Mouse (Mus musculus): Measurements from ENCODE around the gene Inf2.

Inf2 gene

DNA sequence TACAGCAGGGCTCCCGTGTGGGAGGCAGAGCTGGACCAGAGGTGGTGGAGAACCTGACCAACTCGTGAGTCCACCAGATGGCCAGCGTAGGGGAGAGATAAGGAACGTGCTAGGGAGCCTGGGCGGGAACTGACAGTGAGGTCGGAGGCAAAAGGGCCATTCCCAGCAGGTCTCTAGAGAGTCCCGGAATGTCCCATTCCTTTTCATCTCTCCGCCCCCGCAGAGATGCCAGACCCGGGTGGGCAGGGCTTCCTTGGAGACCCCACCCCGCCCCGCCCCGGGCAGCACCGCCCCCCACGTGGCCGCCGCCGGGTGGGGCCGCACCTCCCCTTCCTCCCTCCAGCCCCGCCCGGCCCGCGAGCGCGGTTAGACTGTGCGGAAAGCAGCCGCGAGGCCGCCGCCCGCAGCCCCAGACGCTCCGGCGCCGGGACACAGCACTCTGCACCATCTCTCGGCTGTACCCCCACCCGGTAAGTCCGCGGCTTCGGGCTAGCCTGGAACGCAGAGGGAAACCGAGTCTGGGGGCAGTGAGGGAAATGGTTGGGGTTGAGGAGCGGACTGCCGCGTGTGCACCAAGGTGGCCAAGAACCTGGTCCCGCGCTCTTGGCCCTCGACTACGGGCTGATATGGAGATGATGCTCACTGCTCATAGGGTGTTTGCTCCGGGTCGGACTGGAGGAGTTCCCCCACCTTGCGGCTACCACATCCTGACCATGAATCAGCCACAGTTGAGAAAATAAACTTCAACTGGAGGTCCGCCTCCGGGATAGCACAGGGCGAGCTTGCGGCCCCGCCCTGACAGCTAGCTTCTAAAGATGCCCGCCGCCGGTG lies at the start of gene Inf2:
Gene Inf2 (plus strand): TSS at position 359 of the 831 bp plus-strand sequence.
- peak; percentile 91 for DNase-seq

DNA sequence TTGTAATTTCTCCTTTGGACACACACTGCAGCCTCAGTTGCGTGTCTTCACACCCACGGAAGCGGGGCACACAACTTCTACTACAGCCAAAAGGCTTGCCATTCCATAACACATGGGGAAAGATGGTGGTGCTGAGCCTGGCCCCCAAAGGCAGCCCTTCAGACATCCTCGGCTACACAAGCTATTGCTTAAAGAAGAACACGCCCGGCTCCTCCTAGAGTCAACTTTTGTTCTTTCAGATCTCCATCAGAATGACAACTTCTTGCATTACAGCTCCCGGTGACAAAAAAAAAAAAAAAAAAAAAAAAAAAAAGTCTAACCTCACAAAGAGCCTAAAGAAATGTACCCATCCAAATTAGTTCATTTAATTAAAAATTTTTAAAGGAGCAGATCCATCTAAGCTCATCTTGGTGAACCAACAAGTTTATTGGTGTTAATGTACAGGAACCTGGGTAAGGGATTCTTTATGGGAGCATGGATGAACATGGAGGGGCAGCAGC lies 49.1 kb upstream of the Inf2 start:
- DNase-seq: no peak

DNA sequence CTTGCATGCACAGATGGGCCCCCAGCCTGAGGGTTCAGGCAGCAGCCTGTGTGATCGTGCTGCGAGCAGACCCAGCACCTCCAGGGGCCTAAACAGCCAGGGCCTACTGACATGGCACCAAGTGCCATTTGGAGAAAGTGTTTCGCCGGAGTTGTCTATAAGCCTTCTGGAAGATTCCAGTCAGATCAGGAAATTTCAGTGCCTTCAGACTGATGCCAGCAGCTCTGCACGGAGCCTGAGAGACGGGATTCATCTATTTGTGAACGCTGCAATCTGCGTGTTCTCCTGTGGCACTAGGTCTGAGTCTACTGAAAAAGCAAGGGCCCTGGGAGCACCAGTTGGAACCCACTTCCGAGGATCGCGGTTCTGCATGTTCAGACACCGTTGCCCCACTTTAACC lies 48.3 kb upstream of the Inf2 start:
- DNase-seq: no peak

DNA sequence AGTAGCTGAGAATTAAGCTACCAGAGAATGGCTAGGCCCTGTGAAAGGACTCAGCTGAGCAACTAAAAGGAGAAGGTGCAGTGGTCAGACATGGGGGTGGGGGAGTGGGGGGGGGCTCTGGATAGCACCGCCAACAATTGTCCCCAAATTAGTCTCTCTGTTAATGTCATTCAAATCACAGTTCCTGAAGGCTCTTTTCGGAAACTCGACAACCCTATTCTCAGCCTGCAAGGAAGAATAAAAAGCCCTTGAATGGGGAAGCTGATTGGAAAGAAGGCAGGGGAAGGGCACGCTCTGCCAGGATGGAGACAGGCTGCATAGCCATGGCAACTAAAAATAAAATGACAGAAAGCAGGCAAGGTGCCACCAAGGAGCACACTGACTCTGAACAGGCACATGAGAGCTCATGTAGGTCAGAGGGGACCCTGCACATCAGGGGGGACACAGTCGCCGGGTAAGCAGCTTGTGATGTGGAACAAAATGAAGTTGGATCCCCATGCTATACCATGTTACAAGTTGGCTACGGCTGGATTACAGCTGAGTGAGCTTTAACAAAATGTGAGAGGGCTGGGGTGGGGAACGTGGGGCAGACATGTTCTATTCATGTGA lies 47.0 kb upstream of the Inf2 start:
- DNase-seq: no peak

DNA sequence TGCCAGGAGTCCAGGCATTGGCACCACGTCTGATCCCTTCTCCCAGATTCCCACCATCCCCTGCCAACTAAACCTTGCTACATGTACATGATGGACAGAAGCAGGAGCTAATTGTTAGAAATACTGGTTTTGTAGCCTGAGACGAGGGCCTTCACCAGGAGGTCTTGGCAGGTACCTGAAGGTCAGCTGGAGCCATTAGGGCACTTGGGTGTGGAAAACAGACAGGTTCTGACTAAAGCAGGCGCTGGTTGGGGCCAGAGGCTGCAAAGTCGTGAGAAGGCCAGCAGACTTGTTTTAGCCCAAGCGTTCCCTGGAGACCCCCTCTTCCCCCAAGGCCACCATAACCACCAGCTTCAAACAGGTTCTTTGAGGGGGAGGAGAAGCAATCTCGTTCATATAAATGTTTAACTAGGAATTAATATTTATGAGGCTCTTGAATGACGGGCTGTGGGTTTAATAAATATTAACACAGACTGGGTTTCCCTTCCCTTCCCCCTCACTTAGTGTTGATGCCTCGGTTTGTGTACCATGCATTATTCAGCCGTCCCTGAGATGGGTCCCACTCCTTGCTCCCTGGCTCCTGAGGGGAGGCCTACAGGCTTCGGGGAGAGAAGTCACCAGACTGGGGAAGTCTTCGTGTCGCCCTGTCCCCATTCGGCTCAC lies 46.2 kb upstream of the Inf2 start:
- DNase-seq: peak; percentile 25

DNA sequence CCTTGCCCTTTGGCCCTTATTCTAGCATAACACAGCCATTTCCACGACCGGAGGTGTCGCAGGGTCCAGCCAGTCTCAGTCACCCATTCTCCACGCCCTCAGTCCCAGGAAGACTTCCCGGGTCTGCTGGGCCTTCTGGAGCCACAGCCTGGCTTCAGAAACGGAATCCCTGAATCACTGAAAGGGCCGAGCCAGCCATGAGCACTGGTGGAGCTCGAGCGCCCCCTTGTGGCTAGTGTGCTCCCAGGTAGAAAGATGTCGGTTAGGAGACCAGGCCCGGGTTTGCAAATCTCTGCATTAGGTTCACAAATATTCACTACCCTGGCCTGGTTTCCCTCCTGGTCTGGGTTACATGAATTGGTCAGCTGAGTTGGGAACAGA lies 45.7 kb upstream of the Inf2 start:
- DNase-seq: peak; percentile 95

DNA sequence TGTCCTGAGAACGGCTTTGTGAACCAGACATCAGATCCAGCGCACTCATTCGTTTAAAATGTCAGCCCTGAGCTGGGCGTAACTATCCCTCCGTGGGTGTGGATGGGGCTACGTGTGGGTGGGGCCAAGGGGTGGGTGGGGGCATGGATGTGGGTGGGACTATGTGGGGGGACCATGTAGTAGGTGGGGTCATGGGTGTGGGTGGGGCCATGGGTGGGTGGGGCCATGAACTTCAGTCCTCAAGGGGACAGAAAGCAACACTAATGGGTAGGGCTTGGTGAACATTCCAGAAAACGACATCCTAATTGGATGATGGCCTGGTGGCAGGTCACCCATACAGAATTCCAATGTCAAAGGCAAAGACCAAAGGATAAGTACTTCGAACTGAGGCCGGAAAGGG lies 44.6 kb upstream of the Inf2 start:
- no peak for DNase-seq

DNA sequence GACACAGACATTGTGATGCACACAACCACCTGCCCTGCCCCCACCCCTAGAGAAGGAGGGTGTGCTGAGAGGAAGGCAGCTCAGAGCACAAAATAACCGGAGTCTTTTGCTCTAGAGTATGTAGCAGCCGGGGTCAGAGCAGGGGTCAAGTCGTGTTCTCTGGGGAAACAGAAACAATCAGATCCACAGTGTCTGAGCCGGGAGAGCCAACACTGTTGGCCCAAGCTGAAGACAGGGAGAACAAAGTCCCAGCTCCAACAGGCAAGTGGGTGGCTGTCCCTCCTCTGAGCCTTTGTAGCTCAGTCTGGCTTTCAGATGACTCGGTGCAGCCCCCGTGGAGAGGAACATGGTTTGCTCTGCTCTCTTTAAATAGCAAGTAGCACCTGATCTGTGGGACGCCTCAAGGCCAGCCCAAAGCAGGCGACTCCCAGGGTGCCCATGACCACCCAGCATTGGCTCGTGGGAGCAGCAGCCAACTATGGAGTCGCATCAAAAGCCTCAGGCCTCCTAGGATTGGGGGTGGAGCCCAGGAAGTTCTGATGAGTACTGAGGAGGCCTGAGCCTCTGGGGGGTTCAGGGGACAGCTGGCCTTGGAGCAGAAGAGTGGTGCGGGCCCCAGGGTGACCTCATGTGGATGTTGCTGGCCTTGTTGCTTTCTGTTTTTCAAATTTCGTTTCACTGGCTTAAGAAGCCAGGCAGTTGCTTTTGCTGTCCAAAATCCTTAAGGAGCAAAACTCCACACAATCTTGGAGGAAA lies 43.5 kb upstream of the Inf2 start:
- peak; percentile 49 for DNase-seq

DNA sequence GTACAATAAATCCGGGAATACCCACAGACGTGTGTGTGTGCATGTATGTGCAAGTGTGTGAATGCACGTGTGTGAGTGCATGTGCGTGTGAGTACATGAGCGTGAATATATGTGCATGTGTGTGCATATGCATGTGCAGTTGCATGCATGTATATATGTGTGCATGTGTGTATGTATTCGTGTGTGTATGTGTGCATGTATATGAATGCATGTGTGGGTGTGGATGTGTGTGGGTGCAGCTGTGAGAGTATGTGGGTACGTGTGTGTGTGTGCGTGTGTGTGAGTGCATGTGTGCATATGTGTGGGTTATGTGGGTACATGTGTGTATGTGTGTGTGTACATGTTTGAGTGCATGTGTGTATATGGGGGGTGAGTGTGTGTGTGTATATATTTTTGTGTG lies 42.5 kb upstream of the Inf2 start:
- no peak for DNase-seq

DNA sequence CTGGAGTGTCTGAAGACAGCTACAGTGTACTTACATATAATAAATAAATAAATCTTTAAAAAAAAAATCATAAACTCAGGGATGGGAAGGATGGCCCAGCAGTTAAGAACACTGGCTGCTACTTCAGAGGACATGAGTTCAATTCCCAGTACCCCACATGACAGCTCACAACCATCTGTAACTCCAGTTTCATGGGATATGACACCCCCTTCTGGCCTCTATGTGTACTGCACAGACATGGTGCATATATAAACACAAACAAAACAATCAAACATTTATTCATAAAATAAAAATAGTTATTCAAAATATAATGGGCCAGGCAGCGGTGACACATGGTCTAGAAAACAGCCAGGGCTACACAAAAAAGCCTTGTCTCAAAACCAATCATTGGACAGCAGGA lies 39.3 kb upstream of the Inf2 start:
- no peak for DNase-seq

DNA sequence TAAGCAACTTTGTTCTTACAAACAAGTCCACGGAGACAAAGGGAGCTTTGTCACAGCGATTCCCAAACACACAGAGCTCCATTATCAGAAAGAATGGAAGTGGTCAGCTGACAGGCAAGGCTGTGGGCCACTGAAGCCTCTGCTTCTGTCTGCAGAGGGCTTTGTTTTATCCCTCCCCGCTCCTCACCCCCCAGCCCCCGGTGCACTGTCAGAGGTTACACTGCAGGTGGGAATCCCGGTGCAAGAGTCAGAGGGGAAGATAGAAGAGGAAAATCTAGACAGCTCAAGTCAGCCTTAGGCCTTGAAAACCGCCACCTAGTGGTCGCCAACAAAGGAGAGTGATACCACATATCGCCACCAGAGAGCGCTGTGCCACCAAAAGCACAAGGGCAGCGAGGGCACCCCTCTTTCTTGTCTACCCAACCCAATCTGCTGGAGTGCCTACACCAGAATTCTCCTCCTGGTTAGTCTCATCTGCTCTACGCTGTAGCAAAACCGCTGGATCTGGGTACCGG lies 36.7 kb upstream of the Inf2 start:
- peak; percentile 87 for DNase-seq

DNA sequence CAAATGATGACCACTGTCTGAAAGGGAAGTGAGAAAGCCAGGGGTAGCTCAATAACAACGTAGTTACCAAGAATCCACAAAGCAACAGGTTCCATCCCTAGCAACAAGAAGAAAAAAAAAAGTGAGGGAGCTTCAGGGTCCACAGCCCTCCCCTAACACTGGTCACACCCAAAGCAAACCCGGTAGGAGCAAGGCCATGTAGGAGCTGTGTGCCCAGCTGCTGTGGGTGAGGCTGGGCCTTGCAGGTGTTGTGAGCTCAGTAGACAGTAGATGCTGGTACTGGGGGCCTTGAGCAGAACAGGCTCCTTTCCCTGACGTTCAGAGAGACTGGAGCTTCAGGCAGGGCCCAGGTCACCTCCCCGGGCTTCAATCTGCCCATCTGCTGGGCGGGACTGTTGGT lies 36.1 kb upstream of the Inf2 start:
- DNase-seq: no peak

DNA sequence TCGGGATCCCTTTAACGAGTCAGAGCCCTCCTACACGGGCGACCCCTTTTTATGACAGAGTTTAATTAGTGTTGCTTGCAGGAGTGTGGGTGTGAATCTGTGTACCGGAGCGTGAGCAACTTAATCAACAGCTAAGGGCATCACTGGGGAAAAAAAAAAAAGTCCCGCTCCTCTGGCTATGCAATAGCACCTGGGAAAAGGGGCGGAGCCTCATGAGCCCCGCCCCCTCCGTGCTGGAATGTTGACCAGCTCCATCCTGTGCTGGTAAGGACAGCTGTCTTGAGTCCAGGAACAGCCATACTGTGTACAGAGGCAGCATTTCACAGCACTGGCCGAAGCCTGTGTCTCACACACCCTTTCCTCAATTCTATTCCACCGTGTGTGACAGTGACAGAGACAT lies 33.7 kb upstream of the Inf2 start:
- peak; percentile 81 for DNase-seq

DNA sequence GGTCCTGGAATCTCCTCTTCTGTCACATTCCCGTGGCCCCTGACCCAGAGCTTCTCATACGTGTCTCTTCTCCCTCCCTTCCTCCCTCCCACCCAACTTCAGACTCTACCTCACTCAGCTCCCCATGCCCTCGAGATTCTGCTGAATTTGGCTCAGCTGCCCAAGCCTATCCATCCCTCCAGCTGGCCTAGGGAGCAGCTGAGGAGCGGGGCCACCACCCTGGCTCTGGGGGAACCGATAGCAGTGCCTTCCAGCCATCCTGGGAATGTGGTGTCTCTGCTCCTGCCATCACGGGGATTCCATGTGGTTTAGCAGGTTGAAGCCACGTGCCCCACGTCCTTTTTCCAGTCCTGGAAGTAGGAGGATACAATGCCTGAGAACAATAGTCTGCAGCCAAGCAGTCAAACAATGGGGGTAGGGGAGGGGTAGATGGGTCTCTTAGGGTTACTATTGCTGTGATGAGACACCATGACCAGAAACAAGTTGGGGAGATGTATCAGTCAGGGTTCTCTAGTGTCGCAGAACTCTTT lies 32.0 kb upstream of the Inf2 start:
- no peak for DNase-seq

DNA sequence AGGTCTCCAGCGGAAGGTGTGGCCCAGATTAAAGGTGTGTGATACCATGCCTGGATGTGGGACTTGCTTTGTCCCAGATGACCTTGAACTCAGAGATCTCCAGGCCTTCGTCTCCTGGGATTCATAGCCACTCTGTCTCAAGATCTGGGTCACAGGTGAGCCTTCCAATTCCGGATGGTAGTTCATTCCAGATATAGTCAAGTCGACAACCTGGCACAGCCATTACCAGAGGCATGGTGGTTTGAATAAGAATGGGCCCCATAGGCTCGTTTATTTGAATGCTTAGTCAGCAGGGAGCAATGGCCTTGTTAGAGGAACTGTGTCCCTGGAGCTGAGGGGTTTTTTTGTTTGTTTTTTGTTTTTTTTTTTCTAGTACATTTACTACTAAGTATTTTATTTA lies 31.4 kb upstream of the Inf2 start:
- DNase-seq: no peak

DNA sequence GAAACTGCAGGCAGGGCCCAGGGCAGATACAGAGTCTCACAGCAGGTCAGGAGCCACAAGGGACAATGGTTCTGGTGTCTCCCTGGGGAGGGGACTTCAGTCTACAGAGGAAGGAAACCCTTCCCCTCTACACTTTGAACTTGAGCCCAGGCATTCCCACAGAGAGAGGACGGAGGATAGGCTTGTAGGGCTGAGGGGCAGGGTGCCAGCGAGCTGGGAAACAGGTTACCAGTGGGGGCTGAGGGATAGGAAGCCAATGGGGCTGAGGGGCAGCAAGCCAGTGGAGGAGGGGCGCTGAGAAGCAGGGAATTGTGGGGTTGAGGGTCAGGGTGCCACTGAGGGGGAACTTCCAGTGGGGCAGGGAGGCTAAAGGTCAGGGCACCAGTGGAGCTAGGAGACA lies 29.4 kb upstream of the Inf2 start:
- peak; percentile 54 for DNase-seq

DNA sequence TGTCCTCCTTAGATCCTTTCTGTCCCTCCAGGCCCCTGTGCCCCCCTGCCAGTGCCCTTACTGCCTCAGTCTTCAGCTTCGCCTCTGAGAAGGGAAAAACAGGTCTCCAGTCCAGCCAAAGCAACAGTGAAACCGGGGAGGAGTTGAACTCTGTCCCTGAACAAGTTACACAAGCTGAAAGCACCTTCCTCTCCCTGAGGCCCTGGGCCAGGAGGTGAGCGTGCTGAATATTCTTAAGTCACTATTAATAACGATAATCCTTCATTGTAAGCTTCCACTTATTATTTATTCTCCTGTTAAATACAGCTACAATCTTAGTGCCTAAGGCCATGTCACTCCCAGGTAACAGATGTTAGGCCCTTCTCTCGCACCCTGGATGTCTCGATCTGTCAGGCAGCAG lies 28.9 kb upstream of the Inf2 start:
- no peak for DNase-seq

DNA sequence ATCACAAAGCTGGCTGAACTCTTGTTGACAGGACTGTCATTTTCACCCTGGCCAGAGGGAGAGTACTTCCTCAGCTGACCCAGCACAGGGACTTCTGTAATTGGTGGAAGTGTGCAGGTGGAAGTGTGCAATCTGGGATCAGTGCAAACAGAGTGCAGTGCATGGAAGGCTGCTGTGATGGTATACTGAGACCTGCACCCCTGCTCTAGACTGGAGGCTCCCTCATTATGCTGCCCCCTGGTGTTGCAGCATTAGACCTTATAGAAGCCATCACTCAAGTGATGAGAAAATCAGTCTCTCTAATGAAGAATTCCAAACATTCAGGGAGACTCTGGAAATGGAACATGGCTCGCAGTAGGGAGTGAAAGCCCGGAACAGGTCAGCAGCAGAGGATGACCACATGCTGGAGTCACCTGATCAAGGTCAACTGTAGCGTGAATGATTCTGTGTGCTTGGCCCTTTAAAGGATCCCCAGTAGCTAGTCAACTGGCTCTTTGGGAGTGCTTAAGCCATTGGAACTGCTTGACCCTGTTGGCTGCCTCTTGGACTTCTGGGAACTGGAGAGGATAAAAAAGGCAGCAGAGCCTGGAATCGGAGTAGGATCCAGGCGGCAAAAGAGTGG lies 28.3 kb upstream of the Inf2 start:
- DNase-seq: peak; percentile 64

DNA sequence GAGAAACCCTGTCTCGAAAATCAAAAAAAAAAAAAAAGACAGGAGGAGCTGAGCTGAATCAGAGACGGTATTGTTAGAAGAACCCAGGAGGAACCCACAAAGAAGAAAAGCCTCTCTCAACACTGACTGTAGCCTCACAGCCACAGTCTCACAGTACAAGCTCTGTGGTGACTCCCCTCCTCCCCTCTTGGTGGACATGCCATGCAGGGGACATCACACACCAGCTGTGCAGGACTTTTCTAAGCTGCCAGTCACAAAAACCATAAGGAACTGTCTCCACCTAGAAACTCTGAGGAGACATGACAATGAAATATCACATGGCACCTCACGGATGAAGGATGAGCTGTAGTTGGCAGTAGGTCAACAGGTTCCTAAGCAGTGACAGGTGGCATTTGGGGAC lies 27.4 kb upstream of the Inf2 start:
- no peak for DNase-seq

DNA sequence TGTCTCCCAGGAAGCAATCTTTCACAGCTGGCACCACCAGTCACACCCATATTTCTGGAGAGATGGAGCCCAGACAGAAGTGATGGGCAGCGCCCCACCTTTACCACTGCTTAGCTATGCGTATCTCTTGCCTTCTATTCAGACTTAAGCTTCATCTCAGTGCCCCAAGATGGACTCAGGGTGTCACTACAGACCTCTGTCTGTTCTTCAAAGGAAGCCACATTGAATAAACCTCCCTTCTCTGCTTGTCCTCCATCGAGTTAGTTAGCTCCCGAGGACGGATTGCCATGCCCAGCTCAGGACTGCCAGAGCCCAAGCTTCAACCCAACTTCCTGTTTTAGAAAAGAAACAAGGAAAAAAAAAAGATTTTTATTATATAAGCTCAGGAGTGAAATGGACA lies 26.1 kb upstream of the Inf2 start:
- DNase-seq: no peak

DNA sequence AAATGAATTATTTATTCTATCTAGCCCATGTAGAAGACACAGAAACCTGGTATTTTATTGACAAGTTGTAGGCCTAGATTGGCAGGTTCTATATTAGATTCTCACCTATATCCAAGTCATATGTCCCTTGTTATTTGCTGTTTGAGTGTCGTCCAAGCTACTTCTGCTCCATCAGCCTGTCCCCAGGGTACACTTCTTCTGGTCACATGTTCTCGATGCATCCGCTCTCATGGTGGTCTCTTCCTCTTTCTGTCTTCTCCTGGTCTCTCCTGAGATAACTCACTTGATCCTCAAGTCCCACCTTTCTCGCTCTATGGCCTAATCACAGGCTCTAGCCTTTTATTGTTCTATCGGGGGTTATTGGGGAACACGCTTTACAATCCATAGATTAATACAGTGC lies 25.6 kb upstream of the Inf2 start:
- DNase-seq: no peak

DNA sequence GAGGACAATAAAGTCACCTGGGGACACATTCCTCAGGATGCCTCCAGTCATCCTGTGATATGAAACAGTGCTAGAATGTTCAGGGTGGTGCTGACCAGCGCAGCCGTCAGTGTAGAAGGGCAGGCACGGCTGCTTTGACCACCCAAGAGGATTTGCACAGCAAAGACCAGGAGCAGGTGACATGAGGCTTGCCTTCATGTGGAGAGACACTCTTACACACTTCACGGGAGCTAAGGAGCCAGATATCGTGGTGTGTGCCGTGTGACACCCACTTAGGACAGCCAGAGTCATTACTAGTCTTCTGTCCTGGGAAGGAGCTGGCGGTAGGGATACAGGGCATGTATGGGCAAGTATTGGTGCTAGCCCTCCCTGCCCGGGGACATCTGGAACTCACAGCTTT lies 18.4 kb upstream of the Inf2 start:
- DNase-seq: no peak
